Mouse (Mus musculus) heart, embryonic 14.5 days (tissue): ENCODE results near the gene Aldh4a1. TPM values are rescaled to one million over a fixed set of nuclear protein-coding genes. Genes with fewer than 3 reads are reported as not detected.

Experiments used
- ATAC-seq: fragments of 200-750 bp; cut with Nextera tagmentation; 2 replicates; pipeline ENCODE4 v1.8.0; 2017; ENCODE audit warnings: low read depth, moderate TSS enrichment; ENCODE audit not compliant: insufficient number of reproducible peaks, insufficient read depth, low FRiP score
- H3K27ac ChIP-seq, 2 experiments: fragments of 200-500 bp in 1 of 2; fragments of 300-500 bp in 1 of 2; sonication (generic) in 1 of 2; replicated peaks in 1 of 2; 2 replicates each; pipeline ENCODE4 v1.5.1; 2012 to 2014; ENCODE audit warnings: low read depth in 2 of 2, low read length in 2 of 2, control low read depth in 1 of 2, mild to moderate bottlenecking in 1 of 2, mixed read lengths in 1 of 2; ENCODE audit not compliant: control insufficient read depth in 1 of 2, insufficient read depth in 1 of 2
- H3K27me3 ChIP-seq: fragments of 300-500 bp; sonication (generic); 2 replicates; pipeline ENCODE4 v1.6.1; 2014; ENCODE audit warnings: mild to moderate bottlenecking, low read length, control low read depth; ENCODE audit not compliant: control insufficient read depth, insufficient read depth
- H3K36me3 ChIP-seq: fragments of 300-500 bp; sonication (generic); 2 replicates; pipeline ENCODE4 v1.6.1; 2014; ENCODE audit warnings: mild to moderate bottlenecking, control low read depth, low read length, mixed read lengths; ENCODE audit not compliant: control insufficient read depth, insufficient read depth
- H3K4me1 ChIP-seq, 2 experiments: fragments of 200-500 bp in 1 of 2; fragments of 300-500 bp in 1 of 2; sonication (generic) in 1 of 2; 2 replicates each; pipeline ENCODE4 v1.6.1; 2012 to 2014; ENCODE audit warnings: low read length in 2 of 2, control low read depth in 1 of 2, mixed read lengths in 1 of 2; ENCODE audit not compliant: control insufficient read depth in 2 of 2, insufficient read depth in 2 of 2
- H3K4me2 ChIP-seq: fragments of 300-500 bp; sonication (generic); 2 replicates; pipeline ENCODE4 v1.6.1; 2014; ENCODE audit warnings: mild to moderate bottlenecking, low read length
- H3K4me3 ChIP-seq, 2 experiments: fragments of 200-500 bp in 1 of 2; fragments of 300-500 bp in 1 of 2; sonication (generic) in 1 of 2; 2 replicates each; pipeline ENCODE4 v1.5.1; 2012 to 2014; ENCODE audit warnings: low read length in 2 of 2, mild to moderate bottlenecking in 2 of 2, control low read depth in 1 of 2, low read depth in 1 of 2, moderate library complexity in 1 of 2; ENCODE audit not compliant: control insufficient read depth in 1 of 2, insufficient read depth in 1 of 2
- H3K9ac ChIP-seq: fragments of 300-500 bp; sonication (generic); 2 replicates; pipeline ENCODE4 v1.6.1; 2014; ENCODE audit warnings: mild to moderate bottlenecking, low read length
- H3K9me3 ChIP-seq: fragments of 300-500 bp; sonication (generic); 2 replicates; pipeline ENCODE4 v1.6.1; 2016; ENCODE audit warnings: low read length, control low read depth; ENCODE audit not compliant: control insufficient read depth
- WGBS: fragments of 180-500 bp; shearing (Covaris S2); extraction: QIAGEN DNeasy Blood & Tissue Kit; methylation state at CpG from one replicate; pipeline ENCODE4 v1.1.7; 2014; 5-methylcytosine and 5-hydroxymethylcytosine counted together
- polyA plus RNA-seq: library from polyadenylated mRNA; unstranded; fragments of >200 nt; fragmentation: Nextera tagmentation; extraction: Ambion mirVana; gene quantifications from 2 replicates; pipeline ENCODE4 v1.2.1, GENCODE M21; 2014

The Aldh4a1 gene
- polyA plus RNA-seq, 1 experiment from 2014 or later = 13.4 TPM

GRCm38 (mm10) chr4:139611542-139611953 is 11.1 kb upstream of the Aldh4a1 start:
- ATAC-seq = peak; percentile 78
- H3K9me3 ChIP-seq = 0 out of 2 replicates have a peak, but pooled peaks cover 5% of the 10 kb centered on the region
- H3K9ac ChIP-seq = no peak overlapping the region
- H3K4me2 ChIP-seq = peak overlapping the region; percentile 55
- no peaks in the 10 kb centered on the region for H3K27me3 ChIP-seq
- no peak overlapping the region for H3K4me3 ChIP-seq
- H3K27ac ChIP-seq = peak overlapping the region in 1 of 2 experiments; percentile 69; a peak in 1 of 4 replicates
- H3K4me1 ChIP-seq = peaks cover 4 to 11% of the 10 kb centered on the region in 2 experiments; a peak in 3 of 4 replicates
- WGBS = 3% methylated on average over 10 of the region's 10 CpGs
- H3K36me3 ChIP-seq = peaks cover 65% of the 10 kb centered on the region

- no peak overlapping the region for H3K27ac ChIP-seq
- H3K4me1 ChIP-seq = peaks cover 6 to 11% of the 10 kb centered on the region in 2 experiments; a peak in 3 of 4 replicates
- H3K4me3 ChIP-seq = no peak overlapping the region
- H3K36me3 ChIP-seq = peaks cover 45% of the 10 kb centered on the region
- no peaks in the 10 kb centered on the region for H3K27me3 ChIP-seq
- ATAC-seq = no peak
- no peak overlapping the region for H3K4me2 ChIP-seq
- 0 out of 2 replicates have a peak, but pooled peaks cover 5% of the 10 kb centered on the region for H3K9me3 ChIP-seq
- WGBS = 89% methylated on average over 21 of the region's 21 CpGs
- H3K9ac ChIP-seq = no peak overlapping the region
Observed at GRCm38 (mm10) chr4:139614524-139615260, 8.0 kb upstream of the Aldh4a1 start.

- H3K4me3 ChIP-seq = peak overlapping the region; percentile 39 to 42
- 0 out of 2 replicates have a peak, but pooled peaks cover 5% of the 10 kb centered on the region for H3K9me3 ChIP-seq
- peak overlapping the region; percentile 61 for H3K9ac ChIP-seq
- peak; percentile 66; the same call in 1 of the 2 replicates for ATAC-seq
- peaks cover 37% of the 10 kb centered on the region for H3K36me3 ChIP-seq
- peak overlapping the region; percentile 56 for H3K4me2 ChIP-seq
- no peaks in the 10 kb centered on the region for H3K27me3 ChIP-seq
- H3K27ac ChIP-seq = peak overlapping the region; percentile 46 to 61
- WGBS = 13% methylated on average over 24 of the region's 24 CpGs
- peaks cover 5 to 6% of the 10 kb centered on the region in 2 experiments; a peak in 1 of 4 replicates for H3K4me1 ChIP-seq
Observed at GRCm38 (mm10) chr4:139616276-139617000, 6.2 kb upstream of the Aldh4a1 start.

- Histone ChIP-seq H3K4me1 (peaks cover 6 to 8% of the 10 kb centered on the region in 2 experiments; a peak in 3 of 4 replicates), H3K9ac (no peak overlapping the region), H3K27ac (peak overlapping the region; percentile 18 to 46; a peak in 1 of 4 replicates), H3K36me3 (peaks cover 37% of the 10 kb centered on the region), H3K4me3 (peak overlapping the region; percentile 27 to 39; a peak in 3 of 4 replicates), H3K27me3 (no peaks in the 10 kb centered on the region), H3K9me3 (0 out of 2 replicates have a peak, but pooled peaks cover 5% of the 10 kb centered on the region), H3K4me2 (peak overlapping the region; percentile 56)
- no peak for ATAC-seq
- 70% methylated on average over 3 of the region's 3 CpGs for WGBS
Observed at GRCm38 (mm10) chr4:139617001-139617364, 5.7 kb upstream of the Aldh4a1 start.

GRCm38 (mm10) chr4:139619765-139620164 is 2.9 kb upstream of the Aldh4a1 start:
- Histone ChIP-seq H3K9ac (no peak overlapping the region), H3K27ac (no peak overlapping the region), H3K36me3 (peaks cover 17% of the 10 kb centered on the region), H3K27me3 (no peaks in the 10 kb centered on the region), H3K4me3 (no peak overlapping the region), H3K4me1 (peaks cover 11 to 24% of the 10 kb centered on the region in 2 experiments), H3K4me2 (no peak overlapping the region), H3K9me3 (no peaks in the 10 kb centered on the region)
- 74% methylated on average over 6 of the region's 6 CpGs for WGBS
- ATAC-seq = no peak

GRCm38 (mm10) chr4:139623434-139624115 is 909 bp downstream of the Aldh4a1 start:
- peak overlapping the region; percentile 89 for H3K4me2 ChIP-seq
- no peak overlapping the region for H3K27ac ChIP-seq
- WGBS = 29% methylated on average over 21 of the region's 21 CpGs
- no peaks in the 10 kb centered on the region for H3K9me3 ChIP-seq
- ATAC-seq = no peak
- H3K9ac ChIP-seq = peak overlapping the region; percentile 81
- H3K36me3 ChIP-seq = peaks cover 3% of the 10 kb centered on the region
- peaks cover 4 to 19% of the 10 kb centered on the region in 2 experiments for H3K4me1 ChIP-seq
- H3K4me3 ChIP-seq = peak overlapping the region; percentile 60 to 70
- H3K27me3 ChIP-seq = no peaks in the 10 kb centered on the region

- ATAC-seq = no peak
- Histone ChIP-seq H3K27me3 (no peaks in the 10 kb centered on the region), H3K27ac (no peak overlapping the region), H3K4me1 (peaks cover 4 to 19% of the 10 kb centered on the region in 2 experiments), H3K4me2 (peak overlapping the region; percentile 89; the same call in 1 of the 2 replicates), H3K9ac (no peak overlapping the region), H3K9me3 (no peaks in the 10 kb centered on the region), H3K4me3 (no peak overlapping the region), H3K36me3 (no peaks in the 10 kb centered on the region; the same call in 1 of the 2 replicates)
- 68% methylated on average over 5 of the region's 5 CpGs for WGBS
Observed at GRCm38 (mm10) chr4:139624116-139624489, 1.4 kb downstream of the Aldh4a1 start.
